Comparison of ENCODE assay signal across 20 mouse cellular contexts in the genomic region with DNA sequence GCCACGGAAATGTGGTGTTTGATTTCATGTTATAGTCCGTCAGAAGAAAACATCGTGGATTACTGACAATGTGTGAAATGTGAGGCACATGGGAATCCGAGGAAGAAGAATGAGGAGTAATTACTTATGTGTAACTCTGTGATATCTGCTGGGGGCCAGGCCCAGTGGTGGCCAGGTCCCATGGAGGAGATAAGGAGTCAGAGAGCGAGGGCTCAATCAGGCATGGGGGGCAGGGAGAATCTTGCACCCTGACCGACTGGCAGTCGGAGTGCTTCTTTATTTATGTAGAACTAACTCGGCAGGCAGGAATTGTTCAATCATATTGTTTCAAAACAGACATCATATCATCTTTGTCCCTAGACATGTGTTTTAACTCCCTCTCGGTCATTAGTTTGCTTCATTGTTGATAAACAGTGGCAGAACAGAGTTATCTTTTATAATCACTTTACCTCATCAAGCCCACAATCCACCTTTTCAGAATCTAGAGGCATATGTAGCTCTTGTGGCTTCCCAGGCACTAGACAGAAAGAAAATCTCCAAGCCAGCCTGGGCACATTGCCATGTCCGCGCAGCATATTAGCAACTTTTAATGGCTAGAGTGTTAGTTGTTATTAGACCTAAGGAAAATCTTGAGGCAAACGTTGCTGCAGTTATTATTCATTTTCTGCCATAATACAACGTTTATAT. TPM values are rescaled to one million over a fixed set of nuclear protein-coding genes. Genes with fewer than 3 reads are reported as not detected.
DNase-seq lines count a peak whose midpoint lies in the region; ATAC-seq and TF ChIP-seq lines count a peak whose summit lies in the region.
"Had no signal": no experiment of that assay in that cellular context is flagged by ENCODE, and none has a peak within 500 bp of the region (broad histone marks: within the 10 kb centered on the region; RNA-seq: fewer than 3 reads in every experiment).

No protein-coding gene starts in this region.

- TF ChIP-seq EP300 in lung, postnatal 0 days (IDR thresholded peaks at IDR 0.05) = peak; percentile 16; the same call in 1 of the 2 replicates

- peak overlapping the region in 1 of 2 experiments; percentile 4; a peak in 1 of 4 replicates for H3K27ac ChIP-seq in heart, embryonic 14.5 days (replicated peaks in 1 of 2; ENCODE audit: control insufficient read depth in 1 of 2, insufficient read depth in 1 of 2, low read depth in 2 of 2, low read length in 2 of 2)
- H3K27ac ChIP-seq in lung, postnatal 0 days (ENCODE audit: low read length) = no peak overlapping the region
- no peak overlapping the region for H3K27ac ChIP-seq in liver, embryonic 13.5 days
- H3K27ac ChIP-seq in midbrain, embryonic 11.5 days (ENCODE audit: low read depth, low read length) = no peak overlapping the region

- H3K36me3 ChIP-seq in heart, embryonic 14.5 days (ENCODE audit: control insufficient read depth, insufficient read depth, low read length) = no peaks in the 10 kb centered on the region
- H3K36me3 ChIP-seq in lung, postnatal 0 days (ENCODE audit: insufficient read depth, low read length) = no peaks in the 10 kb centered on the region
- H3K36me3 ChIP-seq in liver, embryonic 13.5 days = no peaks in the 10 kb centered on the region
- no peaks in the 10 kb centered on the region for H3K36me3 ChIP-seq in midbrain, embryonic 11.5 days (ENCODE audit: control insufficient read depth, insufficient read depth, low read length)

- no peaks in the 10 kb centered on the region for H3K27me3 ChIP-seq in heart, embryonic 14.5 days (ENCODE audit: control insufficient read depth, insufficient read depth, low read length)
- H3K27me3 ChIP-seq in lung, postnatal 0 days (replicated peaks; ENCODE audit: insufficient read depth, low read length) = no peaks in the 10 kb centered on the region
- no peaks in the 10 kb centered on the region for H3K27me3 ChIP-seq in liver, embryonic 13.5 days
- no peaks in the 10 kb centered on the region for H3K27me3 ChIP-seq in midbrain, embryonic 11.5 days (ENCODE audit: control insufficient read depth, insufficient read depth, low read length)

- peak overlapping the region; percentile 2; the same call in 1 of the 2 replicates for H3K4me2 ChIP-seq in heart, embryonic 14.5 days (ENCODE audit: low read length)
- H3K4me2 ChIP-seq in lung, postnatal 0 days (replicated peaks; ENCODE audit: low read depth, low read length) = no peak overlapping the region
- 0 out of 2 replicates have a peak overlapping the region, but pooled peaks have one; percentile 2 for H3K4me2 ChIP-seq in liver, embryonic 13.5 days
- H3K4me2 ChIP-seq in midbrain, embryonic 11.5 days = no peak overlapping the region

- no peak overlapping the region for H3K9ac ChIP-seq in heart, embryonic 14.5 days (ENCODE audit: low read length)
- no peak overlapping the region for H3K9ac ChIP-seq in lung, postnatal 0 days (replicated peaks; ENCODE audit: low read depth)
- H3K9ac ChIP-seq in liver, embryonic 13.5 days = no peak overlapping the region
- no peak overlapping the region for H3K9ac ChIP-seq in midbrain, embryonic 11.5 days (ENCODE audit: low read length)

- H3K4me1 ChIP-seq in heart, embryonic 14.5 days (ENCODE audit: control insufficient read depth in 2 of 2, insufficient read depth in 2 of 2, low read length in 2 of 2) = peaks cover 2 to 7% of the 10 kb centered on the region in 2 experiments; a peak in 3 of 4 replicates
- H3K4me1 ChIP-seq in lung, postnatal 0 days (ENCODE audit: insufficient read depth, low read depth, low read length) = no peaks in the 10 kb centered on the region
- peaks cover 11% of the 10 kb centered on the region; the same call in 1 of the 2 replicates for H3K4me1 ChIP-seq in liver, embryonic 13.5 days (replicated peaks)
- no peaks in the 10 kb centered on the region for H3K4me1 ChIP-seq in midbrain, embryonic 11.5 days (ENCODE audit: control insufficient read depth, insufficient read depth, low read length)

- no peak for TF ChIP-seq CTCF in lung, postnatal 0 days (IDR thresholded peaks at IDR 0.05)

- DNase-seq in heart, adult 9 months (ENCODE audit: low spot score in 2 of 2) = no peak
- DNase-seq in lung, postnatal 0 days (ENCODE audit: low spot score) = peak; percentile 33
- DNase-seq in lung, postnatal 25 days (ENCODE audit: low spot score) = no peak
- peak; percentile 31 for DNase-seq in liver, embryonic 13.5 days
- DNase-seq in midbrain, embryonic 11.5 days (ENCODE audit: low spot score, missing footprints) = no peak
- DNase-seq in left cerebral cortex, postnatal 4 days = no peak
- DNase-seq: adrenal gland, postnatal 25 days; cerebellum, adult 11-12 months; kidney, postnatal 14 days; layer of hippocampus, adult 9-11 months had no signal

- intact Hi-C loops in left cerebral cortex, postnatal 4 days (cut with DNase I) = no loop called here

- no peak overlapping the region for H3K4me3 ChIP-seq in heart, embryonic 14.5 days (ENCODE audit: control insufficient read depth in 1 of 2, insufficient read depth in 1 of 2, low read depth in 1 of 2, low read length in 2 of 2)
- no peak overlapping the region for H3K4me3 ChIP-seq in lung, postnatal 0 days (ENCODE audit: low read depth, low read length)
- H3K4me3 ChIP-seq in liver, embryonic 13.5 days (replicated peaks) = no peak overlapping the region
- no peak overlapping the region for H3K4me3 ChIP-seq in midbrain, embryonic 11.5 days (ENCODE audit: low read depth, low read length)

- no peaks in the 10 kb centered on the region for H3K9me3 ChIP-seq in heart, embryonic 14.5 days (ENCODE audit: control insufficient read depth, low read length)
- no peaks in the 10 kb centered on the region for H3K9me3 ChIP-seq in lung, postnatal 0 days (ENCODE audit: low read length)
- no peaks in the 10 kb centered on the region for H3K9me3 ChIP-seq in liver, embryonic 13.5 days (replicated peaks)
- H3K9me3 ChIP-seq in midbrain, embryonic 11.5 days (ENCODE audit: control insufficient read depth, low read length) = no peaks in the 10 kb centered on the region

- WGBS in heart, embryonic 14.5 days = 54% methylated on average over 13 of the region's 13 CpGs
- 47% methylated on average over 13 of the region's 13 CpGs for WGBS in lung, postnatal 0 days
- 51% methylated on average over 13 of the region's 13 CpGs for WGBS in liver, embryonic 13.5 days (ENCODE audit: insufficient replicate concordance)
- 86% methylated on average over 13 of the region's 13 CpGs for WGBS in midbrain, embryonic 11.5 days

- no peak for ATAC-seq in heart, embryonic 14.5 days (ENCODE audit: insufficient number of reproducible peaks, insufficient read depth, low FRiP score, low read depth)
- ATAC-seq in lung, postnatal 0 days = no peak
- ATAC-seq in liver, embryonic 13.5 days (ENCODE audit: low read depth) = peak; percentile 90
- peak; percentile 87 for ATAC-seq in megakaryocyte-erythroid progenitor cell, adult 5-6 weeks (replicated peaks; ENCODE audit: low FRiP score, low TSS enrichment, poor library complexity, severe bottlenecking)
- no peak for ATAC-seq in midbrain, embryonic 11.5 days (ENCODE audit: low FRiP score)
- ATAC-seq: intestine, embryonic 16.5 days had no signal

RNA-seq across cellular contexts. Expression of a gene that starts 7.5 kb away (rescaled TPM):
- polyA plus RNA-seq in heart, embryonic 14.5 days (2014; fragmentation: Nextera tagmentation; extraction: Ambion mirVana) = not detected in 2 replicates
- 0.10 and 0.19 TPM in 2 replicates for polyA plus RNA-seq in lung, postnatal 0 days (2015; fragmentation: Nextera tagmentation; extraction: Ambion mirVana)
- not detected in 2 replicates for polyA plus RNA-seq in liver, embryonic 13.5 days (2015; fragmentation: Nextera tagmentation; extraction: Ambion mirVana)
- not detected in 2 replicates for total RNA-seq in megakaryocyte-erythroid progenitor cell, adult 5-6 weeks (2014; fragmentation: Nextera tagmentation)
- total RNA-seq in megakaryocyte-erythroid progenitor cell, adult 5-6 weeks (2017) = not detected in 2 replicates
- 0.34 and 0.45 TPM in 2 replicates for polyA plus RNA-seq in midbrain, embryonic 11.5 days (2014; fragmentation: Nextera tagmentation; extraction: Ambion mirVana)
- total RNA-seq in left cerebral cortex, postnatal 4 days (2021) = not detected
- total RNA-seq: adrenal gland, postnatal 25 days; ES-E14; left cerebral cortex, postnatal 36 days; monocyte, adult 5-6 weeks had no signal
- polyA plus RNA-seq: C2C12; frontal cortex, adult 2 months; intestine, embryonic 16.5 days; neural tube, embryonic 14.5 days; testis, adult 2 months had no signal

Comparison
In these comparisons a context has a peak if more than half of its experiments do, and no peak if none do; other contexts are left out.
1. DNase-seq: peak in lung, postnatal 0 days (single experiment) and liver, embryonic 13.5 days (single experiment); none in heart, adult 9 months (0 of 2), lung, postnatal 25 days (single experiment), midbrain, embryonic 11.5 days (single experiment) and left cerebral cortex, postnatal 4 days (single experiment).
2. ATAC-seq: peak in liver, embryonic 13.5 days (single experiment) and megakaryocyte-erythroid progenitor cell, adult 5-6 weeks (single experiment); none in heart, embryonic 14.5 days (single experiment), lung, postnatal 0 days (single experiment) and midbrain, embryonic 11.5 days (single experiment).
3. H3K4me2 ChIP-seq: peak in heart, embryonic 14.5 days (single experiment) and liver, embryonic 13.5 days (single experiment); none in lung, postnatal 0 days (single experiment) and midbrain, embryonic 11.5 days (single experiment).